Mouse (Mus musculus) forebrain, embryonic 10.5 days (tissue): Measurements from ENCODE around the gene Nckap5. TPM values are rescaled to one million over a fixed set of nuclear protein-coding genes. Genes with fewer than 3 reads are reported as not detected.

Source experiments
- DNase-seq: peaks from one replicate; pipeline ENCODE4 v3.0.0-alpha.2; 2017; ENCODE audit warnings: low spot score; ENCODE audit errors: extremely low spot score
- H3K27ac ChIP-seq: fragments of 300-500 bp; sonication (generic); 2 replicates; pipeline ENCODE4 v1.5.1; 2016; ENCODE audit warnings: mild to moderate bottlenecking
- H3K27me3 ChIP-seq: fragments of 300-500 bp; sonication (generic); 2 replicates; pipeline ENCODE4 v1.6.1; 2016; ENCODE audit warnings: mild to moderate bottlenecking; ENCODE audit not compliant: poor library complexity, severe bottlenecking
- H3K36me3 ChIP-seq: fragments of 300-500 bp; sonication (generic); replicated peaks from 2 replicates; pipeline ENCODE4 v1.6.1; 2016; ENCODE audit warnings: mild to moderate bottlenecking, moderate library complexity
- H3K4me1 ChIP-seq: fragments of 300-500 bp; sonication (generic); 2 replicates; pipeline ENCODE4 v1.6.1; 2016
- H3K4me3 ChIP-seq: fragments of 300-500 bp; sonication (generic); 2 replicates; pipeline ENCODE4 v1.5.1; 2016; ENCODE audit warnings: mild to moderate bottlenecking, moderate library complexity
- H3K9me3 ChIP-seq: fragments of 300-500 bp; sonication (generic); 2 replicates; pipeline ENCODE4 v1.6.1; 2016; ENCODE audit warnings: mild to moderate bottlenecking, moderate library complexity
- WGBS: fragments of 180-500 bp; shearing (Covaris S2); methylation state at CpG from one replicate; pipeline ENCODE4 v1.1.7; 2016; 5-methylcytosine and 5-hydroxymethylcytosine counted together
- polyA plus RNA-seq: library from polyadenylated mRNA; unstranded; fragments of >200 nt; fragmentation: Nextera tagmentation; extraction: Ambion mirVana; gene quantifications from 2 replicates; pipeline ENCODE4 v1.2.1, GENCODE M21; 2016

Nckap5 gene
- polyA plus RNA-seq, 1 experiment from 2014 or later = 7.7 TPM

DNA sequence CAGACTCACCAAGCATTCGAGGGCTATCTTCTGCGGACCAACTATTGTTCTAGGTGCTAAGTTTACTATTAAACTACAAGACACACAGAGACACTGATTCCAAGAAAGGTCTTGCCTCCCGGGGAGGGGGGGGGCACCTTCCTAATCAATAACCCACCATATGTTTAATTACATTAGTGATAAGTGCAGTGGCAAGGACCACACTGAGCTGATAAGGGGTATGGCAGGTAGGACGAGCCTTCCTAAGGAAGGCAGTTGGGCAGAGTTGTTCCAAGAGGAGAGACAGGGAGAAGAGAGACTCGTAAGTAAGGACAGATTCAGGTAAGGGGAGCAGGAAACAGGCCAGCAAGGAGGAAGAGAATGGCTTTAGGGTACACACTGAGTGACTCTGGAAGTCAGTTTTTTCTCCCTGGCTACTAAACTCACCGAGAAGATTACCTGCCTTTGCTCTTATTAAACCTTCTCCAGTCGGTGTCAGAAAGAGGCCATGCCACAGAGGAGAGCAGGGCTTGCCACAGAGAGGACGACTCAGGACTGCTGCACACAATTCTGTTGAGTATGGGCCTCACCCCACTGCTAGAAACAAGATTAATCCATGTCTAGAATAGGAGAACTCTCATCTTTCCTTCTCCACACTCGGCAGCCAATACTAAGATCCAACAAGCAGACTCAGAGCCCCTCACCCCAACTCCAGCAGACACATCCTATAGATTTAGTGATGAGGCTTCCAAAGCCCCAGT, 104.8 kb downstream of the Nckap5 start:
- Histone ChIP-seq H3K4me1 (peaks cover 23% of the 10 kb centered on the region), H3K9me3 (no peaks in the 10 kb centered on the region), H3K27ac (no peak overlapping the region), H3K36me3 (no peaks in the 10 kb centered on the region), H3K27me3 (no peaks in the 10 kb centered on the region), H3K4me3 (no peak overlapping the region)
- DNase-seq = no peak
- 78% methylated on average over 9 of the region's 9 CpGs for WGBS

DNA sequence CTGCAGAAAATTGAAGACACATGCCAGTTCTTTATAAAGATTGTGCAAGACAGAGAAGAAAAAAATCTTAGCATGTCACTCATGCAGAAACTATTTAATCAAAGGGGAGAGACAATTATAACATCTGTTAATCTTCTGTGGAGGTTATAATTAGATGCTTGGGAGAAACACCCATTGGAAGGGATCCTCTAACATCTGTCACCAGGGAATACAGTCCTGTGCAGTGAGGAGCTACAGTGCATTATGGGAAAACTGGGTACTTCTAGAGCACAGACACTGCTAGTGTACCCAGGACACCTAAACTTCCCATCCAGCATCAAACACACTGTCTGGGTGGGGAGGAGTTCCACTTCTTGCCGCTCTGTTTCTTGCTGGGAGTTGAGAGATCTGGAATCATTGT, 108.7 kb downstream of the Nckap5 start:
- no peaks in the 10 kb centered on the region for H3K27me3 ChIP-seq
- no peaks in the 10 kb centered on the region for H3K9me3 ChIP-seq
- no peaks in the 10 kb centered on the region for H3K36me3 ChIP-seq
- peaks cover 10% of the 10 kb centered on the region for H3K4me1 ChIP-seq
- H3K27ac ChIP-seq = no peak overlapping the region
- no peak overlapping the region for H3K4me3 ChIP-seq
- 93% methylated on average over 1 of the region's 1 CpGs for WGBS
- no peak for DNase-seq

DNA sequence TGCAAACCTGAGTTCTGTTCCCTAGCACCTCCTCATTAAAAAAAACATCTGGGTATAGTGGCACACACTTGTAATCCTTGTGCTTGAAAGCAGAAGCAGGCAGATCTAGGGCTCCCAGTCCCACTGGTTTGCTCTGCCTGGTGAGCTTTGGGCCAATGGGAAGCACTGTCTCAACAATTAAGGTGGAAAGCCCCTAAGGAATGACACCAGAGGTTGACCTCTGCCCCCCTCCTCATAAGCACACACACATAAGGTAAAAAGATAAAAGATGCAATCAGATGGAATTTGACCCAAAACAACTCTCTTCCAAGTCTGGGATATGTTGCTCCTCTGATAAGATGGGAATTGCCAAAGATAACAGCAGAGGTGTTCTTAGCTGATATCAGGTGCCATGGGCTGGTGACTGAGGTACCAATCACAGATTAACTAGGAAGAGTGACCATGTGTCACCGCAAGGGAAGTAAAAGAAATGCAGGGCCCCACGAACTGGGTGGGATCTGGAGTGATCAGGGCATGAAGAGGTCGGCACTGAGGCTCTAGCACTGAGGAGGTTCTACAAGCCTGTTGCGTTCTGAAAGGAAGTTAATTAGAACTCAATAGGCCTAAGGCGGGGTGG, 110.8 kb downstream of the Nckap5 start:
- no peaks in the 10 kb centered on the region for H3K9me3 ChIP-seq
- H3K27ac ChIP-seq = no peak overlapping the region
- no peaks in the 10 kb centered on the region for H3K36me3 ChIP-seq
- no peak for DNase-seq
- 67% methylated on average over 5 of the region's 5 CpGs for WGBS
- H3K4me1 ChIP-seq = peaks cover 5% of the 10 kb centered on the region; the same call in 1 of the 2 replicates
- H3K27me3 ChIP-seq = no peaks in the 10 kb centered on the region
- no peak overlapping the region for H3K4me3 ChIP-seq

DNA sequence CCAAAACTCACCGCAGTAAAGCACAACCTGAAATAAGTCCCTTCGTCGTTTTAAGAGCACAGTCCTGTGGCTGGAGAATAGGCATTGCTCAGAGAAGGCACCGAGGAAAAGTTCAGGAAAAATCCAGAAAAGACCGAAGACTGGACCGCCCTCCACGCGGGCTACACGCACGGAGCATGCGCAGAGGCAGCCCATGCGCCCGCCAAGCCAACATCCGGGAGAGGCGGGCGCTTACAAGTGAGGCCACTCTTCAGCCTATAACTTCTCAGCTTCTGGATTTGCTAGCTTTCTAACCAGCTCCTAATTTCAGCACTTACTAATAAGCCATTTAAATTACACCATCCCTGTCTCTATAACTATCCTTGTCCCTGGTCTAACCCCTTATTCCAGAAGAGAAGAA, 124.0 kb downstream of the Nckap5 start:
- Histone ChIP-seq H3K27me3 (no peaks in the 10 kb centered on the region), H3K27ac (no peak overlapping the region), H3K4me1 (no peaks in the 10 kb centered on the region), H3K36me3 (no peaks in the 10 kb centered on the region), H3K4me3 (no peak overlapping the region), H3K9me3 (no peaks in the 10 kb centered on the region)
- 97% methylated on average over 16 of the region's 16 CpGs for WGBS
- DNase-seq = no peak

DNA sequence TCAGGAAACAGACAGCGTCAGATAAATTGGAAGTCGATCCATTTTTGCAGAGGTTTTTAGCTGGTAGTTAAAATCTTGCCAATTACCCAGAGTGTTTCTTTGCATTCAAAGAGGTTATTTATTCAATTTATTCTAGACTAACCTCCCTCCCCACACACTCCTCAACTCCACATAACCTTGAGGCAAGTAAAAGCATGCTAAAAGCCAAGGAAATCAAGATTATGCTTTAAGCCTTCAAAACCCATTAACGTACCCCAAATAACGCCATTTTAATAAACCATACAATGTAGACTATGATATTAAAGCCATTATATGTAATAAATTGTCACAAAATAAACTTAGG, 129.7 kb downstream of the Nckap5 start:
- Histone ChIP-seq H3K27me3 (no peaks in the 10 kb centered on the region), H3K9me3 (no peaks in the 10 kb centered on the region), H3K27ac (no peak overlapping the region), H3K4me3 (no peak overlapping the region), H3K4me1 (0 out of 2 replicates have a peak, but pooled peaks cover 7% of the 10 kb centered on the region), H3K36me3 (no peaks in the 10 kb centered on the region)
- 91% methylated on average over 4 of the region's 4 CpGs for WGBS
- no peak for DNase-seq

DNA sequence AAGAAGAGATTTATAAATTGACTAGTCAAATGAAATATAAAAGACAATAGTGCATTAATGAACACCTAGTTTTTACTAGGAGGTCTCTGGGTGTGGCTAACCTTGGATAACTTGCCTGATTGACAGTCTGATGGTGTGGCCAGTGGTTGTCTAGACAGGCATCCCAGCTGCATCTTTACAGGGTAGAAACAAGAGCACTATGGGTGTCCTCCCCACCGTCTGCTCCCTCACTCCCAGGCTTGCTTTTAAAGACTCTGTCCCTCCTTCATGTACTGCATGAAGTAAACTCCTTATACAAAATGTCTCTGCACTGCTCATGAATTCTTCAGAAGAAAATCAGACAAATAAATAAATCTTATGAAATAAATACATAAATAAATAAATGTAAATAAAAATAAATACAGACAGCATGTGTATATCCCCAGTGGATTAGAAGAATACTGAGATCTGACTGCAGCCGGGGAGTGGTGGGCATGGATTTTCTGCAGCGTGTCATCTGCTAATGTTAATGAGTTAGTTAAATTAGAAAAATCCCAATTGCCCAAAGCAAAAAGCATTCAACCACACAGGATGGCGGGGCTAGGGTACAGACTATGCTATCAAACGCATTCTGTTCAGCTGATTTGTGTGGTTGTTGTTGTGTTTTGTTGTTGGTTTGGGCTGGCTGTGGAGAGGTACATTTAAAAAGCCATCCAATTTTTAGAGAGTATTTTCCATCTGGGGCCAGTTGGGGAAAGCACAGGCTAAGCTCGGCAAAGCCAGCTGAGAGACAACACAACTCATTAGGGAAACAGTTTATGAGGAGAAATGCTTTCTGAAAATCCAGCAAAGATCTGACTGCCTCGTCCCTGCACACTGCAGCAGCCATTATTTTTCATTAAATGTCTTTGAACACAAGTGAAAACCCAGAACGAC, 130.3 kb downstream of the Nckap5 start:
- H3K36me3 ChIP-seq = no peaks in the 10 kb centered on the region
- H3K9me3 ChIP-seq = no peaks in the 10 kb centered on the region
- no peak for DNase-seq
- WGBS = 70% methylated on average over 8 of the region's 8 CpGs
- H3K4me3 ChIP-seq = no peak overlapping the region
- 0 out of 2 replicates have a peak, but pooled peaks cover 7% of the 10 kb centered on the region for H3K4me1 ChIP-seq
- no peaks in the 10 kb centered on the region for H3K27me3 ChIP-seq
- no peak overlapping the region for H3K27ac ChIP-seq

DNA sequence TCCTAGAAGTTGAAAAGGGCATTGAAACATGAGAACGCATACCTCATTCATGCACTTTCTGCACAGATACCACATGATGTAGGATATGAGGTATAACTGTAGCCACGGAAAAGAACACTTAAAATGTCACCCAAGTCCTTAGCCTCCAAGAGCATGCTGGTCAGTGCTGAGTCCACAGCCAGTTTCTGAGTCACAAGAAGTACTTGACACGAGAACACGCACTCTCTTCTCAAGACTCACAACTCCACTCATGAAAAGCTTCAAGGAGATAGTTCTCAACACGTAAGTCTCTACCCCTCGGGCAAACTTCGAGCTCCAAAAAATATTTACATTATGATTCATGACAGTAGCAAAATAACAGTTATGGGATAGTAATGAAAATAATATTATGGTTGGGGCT, 137.0 kb downstream of the Nckap5 start:
- DNase-seq = no peak
- Histone ChIP-seq H3K27me3 (no peaks in the 10 kb centered on the region), H3K27ac (no peak overlapping the region), H3K4me1 (no peaks in the 10 kb centered on the region), H3K9me3 (no peaks in the 10 kb centered on the region), H3K36me3 (no peaks in the 10 kb centered on the region), H3K4me3 (no peak overlapping the region)
- 91% methylated on average over 7 of the region's 7 CpGs for WGBS

DNA sequence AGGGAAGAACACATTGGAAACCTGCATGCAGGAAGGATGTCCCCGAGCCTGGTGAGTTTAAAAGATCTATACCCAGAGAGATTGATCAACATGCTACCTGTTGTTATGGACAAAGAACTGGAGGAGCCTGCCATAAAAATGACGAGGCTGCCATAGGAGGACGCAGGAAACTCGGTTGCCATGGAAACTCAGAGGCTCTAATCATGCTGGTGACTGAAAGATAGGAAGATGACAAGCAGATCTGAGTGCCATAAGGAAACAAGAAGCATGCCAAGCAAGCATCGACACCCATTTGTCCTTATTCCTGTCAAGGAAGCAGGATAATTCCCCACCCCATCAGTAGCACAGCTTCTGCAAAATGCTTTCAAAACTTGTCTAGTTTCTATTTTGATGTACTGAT, 142.0 kb downstream of the Nckap5 start:
- no peaks in the 10 kb centered on the region for H3K36me3 ChIP-seq
- 83% methylated on average over 5 of the region's 5 CpGs for WGBS
- peaks cover 15% of the 10 kb centered on the region for H3K4me1 ChIP-seq
- no peak overlapping the region for H3K4me3 ChIP-seq
- no peaks in the 10 kb centered on the region for H3K9me3 ChIP-seq
- DNase-seq = no peak
- peak overlapping the region; percentile 25; the same call in 1 of the 2 replicates for H3K27ac ChIP-seq
- no peaks in the 10 kb centered on the region for H3K27me3 ChIP-seq

DNA sequence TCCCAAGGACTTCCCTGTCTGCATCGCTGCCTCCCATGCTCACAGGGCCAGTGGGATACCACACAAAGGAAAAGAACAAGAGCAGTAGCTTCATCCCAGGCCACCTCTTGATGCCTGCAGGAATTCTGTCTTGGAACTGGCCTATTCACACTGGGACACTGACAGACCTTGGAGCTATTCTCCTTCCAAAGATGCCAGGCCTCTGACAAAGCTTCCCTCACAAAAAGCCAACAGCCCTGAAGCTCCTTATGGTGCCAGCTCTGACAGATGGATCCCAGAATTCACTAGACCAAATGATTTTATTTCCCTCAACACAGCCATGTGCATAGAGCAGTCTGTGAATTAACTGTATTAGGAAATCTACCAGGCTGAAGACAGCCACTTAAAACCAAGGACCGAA, 143.9 kb downstream of the Nckap5 start:
- Histone ChIP-seq H3K36me3 (no peaks in the 10 kb centered on the region), H3K4me1 (peaks cover 30% of the 10 kb centered on the region), H3K27me3 (no peaks in the 10 kb centered on the region), H3K9me3 (no peaks in the 10 kb centered on the region), H3K27ac (no peak overlapping the region), H3K4me3 (no peak overlapping the region)
- WGBS = 89% methylated on average over 2 of the region's 2 CpGs
- DNase-seq = no peak

DNA sequence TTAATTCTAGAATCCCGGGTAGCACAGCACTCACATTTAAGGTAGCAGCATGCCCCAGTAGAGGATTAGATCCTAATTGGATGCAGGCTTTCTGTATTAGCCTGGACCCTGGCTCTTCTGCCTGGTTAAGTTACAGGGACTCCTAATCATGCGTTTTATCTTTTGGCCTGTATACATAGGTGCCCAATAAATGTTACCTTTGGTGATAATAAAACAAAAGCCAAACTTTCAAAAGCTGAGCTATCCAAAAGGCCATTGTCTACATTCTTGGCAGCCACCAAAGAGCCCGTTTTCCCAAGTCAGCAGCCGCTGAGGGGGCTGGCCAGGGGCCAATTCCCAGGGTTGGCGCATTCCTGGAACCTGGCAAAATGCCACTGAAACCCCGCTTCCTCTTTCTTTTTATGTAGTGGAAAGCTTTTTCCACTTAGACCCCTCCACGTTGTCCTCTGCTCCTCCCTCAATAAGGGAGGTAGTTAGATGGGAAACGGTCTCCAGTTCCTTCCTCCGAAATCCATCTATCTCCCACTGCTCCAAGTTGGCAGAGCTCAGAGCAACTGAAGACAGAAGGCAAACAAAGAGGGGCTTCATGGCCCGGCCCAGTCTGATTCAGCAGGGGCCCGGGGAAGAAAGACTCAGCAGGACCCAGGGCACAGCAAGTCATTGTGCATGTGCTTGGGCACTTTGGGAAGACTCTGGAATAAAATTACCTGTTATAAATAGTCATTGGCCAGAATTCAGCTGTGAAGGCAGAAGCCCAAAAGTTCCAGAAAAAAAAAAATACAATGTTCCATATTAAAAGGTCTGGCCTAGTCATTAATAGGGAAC, 146.8 kb downstream of the Nckap5 start:
- Histone ChIP-seq H3K9me3 (no peaks in the 10 kb centered on the region), H3K27me3 (0 out of 2 replicates have a peak, but pooled peaks cover 4% of the 10 kb centered on the region), H3K36me3 (no peaks in the 10 kb centered on the region), H3K4me3 (no peak overlapping the region), H3K4me1 (peaks cover 39% of the 10 kb centered on the region), H3K27ac (peak overlapping the region; percentile 66)
- WGBS = 38% methylated on average over 11 of the region's 11 CpGs
- no peak for DNase-seq

DNA sequence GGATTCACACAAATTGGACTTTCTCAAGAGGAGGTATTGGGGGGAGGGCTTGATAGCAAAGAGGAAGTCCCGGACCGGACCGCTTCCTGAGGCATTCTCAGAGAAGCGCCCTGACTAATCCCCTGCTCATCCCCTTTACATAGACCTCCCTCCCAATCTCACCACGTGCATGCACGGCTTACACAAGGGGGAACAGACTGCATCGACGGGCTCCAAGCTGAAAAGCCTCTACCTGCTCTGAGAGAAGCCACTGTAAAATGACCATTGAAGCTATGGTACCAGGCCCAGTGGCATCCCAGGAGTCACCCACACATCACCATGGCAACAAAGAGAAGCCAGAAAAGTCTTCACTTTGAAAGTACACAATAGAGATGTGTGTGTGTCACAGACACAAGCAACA, 148.8 kb downstream of the Nckap5 start:
- WGBS = 13% methylated on average over 8 of the region's 8 CpGs
- H3K27ac ChIP-seq = peak overlapping the region; percentile 71; the same call in 1 of the 2 replicates
- H3K9me3 ChIP-seq = no peaks in the 10 kb centered on the region
- DNase-seq = peak; percentile 23
- no peak overlapping the region for H3K4me3 ChIP-seq
- H3K36me3 ChIP-seq = no peaks in the 10 kb centered on the region
- H3K27me3 ChIP-seq = 0 out of 2 replicates have a peak, but pooled peaks cover 4% of the 10 kb centered on the region
- peaks cover 50% of the 10 kb centered on the region for H3K4me1 ChIP-seq

DNA sequence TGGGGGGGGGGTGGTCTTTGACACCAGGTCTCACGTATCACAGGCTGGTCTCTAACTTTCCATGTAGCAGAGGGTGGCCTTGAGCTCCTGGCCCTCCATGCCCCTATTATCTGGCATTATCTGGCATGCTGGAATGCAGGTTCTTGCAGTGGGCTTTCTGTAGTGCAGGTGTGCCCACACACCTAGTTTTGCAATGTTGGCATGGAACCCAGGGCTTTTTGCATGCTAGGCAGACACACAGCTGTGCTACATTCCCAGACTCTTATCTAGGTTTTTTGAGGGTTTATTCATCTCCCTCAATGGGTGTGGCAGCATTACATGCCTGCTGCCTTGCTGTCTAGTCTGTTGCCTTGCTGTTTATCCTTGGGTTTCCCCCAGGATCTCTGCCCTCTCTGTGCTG, 151.3 kb downstream of the Nckap5 start:
- Histone ChIP-seq H3K27me3 (0 out of 2 replicates have a peak, but pooled peaks cover 4% of the 10 kb centered on the region), H3K4me3 (no peak overlapping the region), H3K9me3 (no peaks in the 10 kb centered on the region), H3K4me1 (peaks cover 63% of the 10 kb centered on the region), H3K27ac (no peak overlapping the region), H3K36me3 (no peaks in the 10 kb centered on the region)
- WGBS = 86% methylated on average over 1 of the region's 1 CpGs
- DNase-seq = no peak
